Mouse (Mus musculus) macrophage (primary cell): ENCODE measurements at regions not wholly inside any gene's neighbourhood (a gene's known extent, or its start where the extent isn't known, plus 50 kb on each side); places are given as distances from the start of the nearest gene placed in this dataset.

Experiments
- H3K27ac ChIP-seq: fragments of 350-480 bp; formaldehyde crosslinking; 2 replicates; pipeline ENCODE4 v1.9.0; 2021
- H3K36me3 ChIP-seq: fragments of 350-480 bp; formaldehyde crosslinking; 2 replicates; pipeline ENCODE4 v1.9.0; 2021; ENCODE audit errors: inconsistent target
- H3K4me3 ChIP-seq: fragments of 350-480 bp; formaldehyde crosslinking; 2 replicates; pipeline ENCODE4 v1.9.0; 2021; ENCODE audit errors: inconsistent target
- H3K79me2 ChIP-seq: fragments of 350-480 bp; formaldehyde crosslinking; 2 replicates; pipeline ENCODE4 v1.9.0; 2021; ENCODE audit errors: inconsistent target
- WGBS: methylation state at CpG from one replicate; pipeline ENCODE4 v1.1.7; 2026; ENCODE audit warnings: inconsistent platforms; ENCODE audit not compliant: missing documents; 5-methylcytosine and 5-hydroxymethylcytosine counted together

DNA sequence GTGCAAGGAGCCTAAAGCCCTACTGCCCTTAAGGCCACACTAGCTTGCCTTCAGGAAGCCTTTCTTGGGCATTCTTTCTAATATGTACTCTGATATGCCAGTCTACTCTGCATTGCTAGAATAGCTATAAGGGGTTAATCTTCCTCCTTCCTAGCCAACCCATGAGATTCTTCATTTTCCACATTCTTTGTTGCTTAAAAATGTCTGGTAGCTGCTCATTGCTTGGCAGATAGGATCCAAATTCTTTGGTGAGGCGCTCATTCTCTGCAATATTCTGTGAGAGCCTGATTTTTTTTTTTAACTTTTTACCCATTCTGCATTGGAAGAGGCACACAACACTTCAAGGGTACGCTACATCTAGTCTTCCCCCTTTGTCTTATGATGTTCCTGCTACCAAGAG, 127.7 kb upstream of the Rnd3 start:
- no peaks in the 10 kb centered on the region for H3K36me3 ChIP-seq
- no peak overlapping the region for H3K27ac ChIP-seq
- no peaks in the 10 kb centered on the region for H3K79me2 ChIP-seq
- H3K4me3 ChIP-seq = no peak overlapping the region
- 88% methylated on average over 2 of the region's 2 CpGs for WGBS

DNA sequence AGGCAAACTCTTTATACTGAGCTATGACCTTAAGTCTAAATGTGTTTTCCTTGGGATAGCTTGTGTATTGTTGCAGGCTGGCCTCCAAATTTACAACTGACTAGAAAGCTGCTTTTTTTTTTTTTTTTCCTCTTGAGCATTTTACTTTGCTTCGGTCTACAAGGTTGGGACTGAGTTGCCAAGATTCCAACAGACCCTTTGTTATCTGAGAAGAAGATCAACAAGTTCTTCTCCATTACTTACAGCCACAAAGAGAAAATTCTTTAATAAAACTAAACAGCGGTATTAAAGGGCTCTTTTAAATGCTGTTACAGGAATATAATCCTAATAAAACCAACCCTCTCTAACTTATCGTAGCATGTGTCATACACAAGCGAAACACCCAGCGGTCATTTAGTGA, 124.4 kb upstream of the Rnd3 start:
- H3K36me3 ChIP-seq = no peaks in the 10 kb centered on the region
- WGBS = 66% methylated on average over 5 of the region's 5 CpGs
- H3K27ac ChIP-seq = no peak overlapping the region
- no peak overlapping the region for H3K4me3 ChIP-seq
- no peaks in the 10 kb centered on the region for H3K79me2 ChIP-seq

DNA sequence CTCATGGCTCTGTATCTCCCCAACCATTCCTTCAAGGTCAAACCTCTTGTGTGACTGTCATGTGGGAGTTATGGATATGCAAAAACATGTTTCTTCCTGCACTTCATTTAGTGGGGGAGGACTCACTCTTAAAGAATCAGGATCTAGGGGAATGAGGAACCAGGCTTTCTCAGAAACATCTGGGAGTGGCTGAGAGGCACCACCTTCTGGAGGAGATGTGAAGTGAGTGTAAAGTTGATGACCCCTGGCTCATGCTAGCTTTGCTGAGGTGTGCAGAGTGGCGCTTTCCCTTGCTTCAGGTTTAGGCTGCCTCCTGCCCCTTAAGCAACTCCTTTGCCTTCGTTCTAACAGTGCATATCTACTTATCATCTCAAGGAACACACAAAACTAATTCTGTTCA, 119.6 kb upstream of the Rnd3 start:
- 69% methylated on average over 2 of the region's 2 CpGs for WGBS
- H3K4me3 ChIP-seq = no peak overlapping the region
- no peaks in the 10 kb centered on the region for H3K79me2 ChIP-seq
- H3K36me3 ChIP-seq = no peaks in the 10 kb centered on the region
- no peak overlapping the region for H3K27ac ChIP-seq

DNA sequence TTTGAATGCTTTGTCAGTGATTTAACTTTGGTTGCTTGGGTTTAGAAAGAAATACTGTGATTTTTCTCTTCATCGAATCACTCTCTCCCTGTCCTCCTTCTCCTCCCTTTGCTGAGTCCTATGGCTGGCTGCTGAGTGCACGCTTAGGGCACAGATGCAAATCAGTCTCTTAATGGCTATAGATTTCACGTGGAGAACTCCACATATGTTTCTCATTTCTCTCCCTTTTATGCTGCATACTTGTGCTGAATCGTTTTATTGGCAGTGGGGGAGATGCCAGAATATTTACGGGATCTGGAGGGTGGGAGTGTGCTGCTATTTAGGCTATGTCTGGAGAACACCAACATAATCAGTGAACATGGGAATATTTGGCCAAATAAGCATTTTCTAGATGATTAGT, 118.8 kb upstream of the Rnd3 start:
- Histone ChIP-seq H3K27ac (no peak overlapping the region), H3K4me3 (no peak overlapping the region), H3K36me3 (no peaks in the 10 kb centered on the region), H3K79me2 (no peaks in the 10 kb centered on the region)
- WGBS = 92% methylated on average over 5 of the region's 5 CpGs

DNA sequence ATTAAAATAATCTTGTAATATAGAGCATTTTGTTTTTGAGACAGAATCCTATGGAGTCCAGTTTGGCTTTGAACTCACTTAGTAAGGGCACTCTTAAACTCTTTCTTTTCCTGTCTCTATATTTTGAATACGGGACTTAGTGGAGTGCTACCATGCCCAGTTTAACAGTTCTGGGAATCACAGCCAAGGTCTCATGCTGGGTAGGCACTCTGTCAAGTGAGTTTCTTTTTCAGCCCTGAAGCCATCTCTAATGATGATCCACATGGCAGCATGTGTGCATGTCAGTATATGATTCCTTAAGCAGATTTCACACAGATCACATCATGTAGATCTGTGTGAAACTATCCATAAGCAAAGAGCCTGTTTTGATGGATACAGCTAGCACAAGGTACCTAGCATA, 113.6 kb upstream of the Rnd3 start:
- no peak overlapping the region for H3K4me3 ChIP-seq
- no peak overlapping the region for H3K27ac ChIP-seq
- WGBS = 100% methylated on average over 1 of the region's 1 CpGs
- H3K36me3 ChIP-seq = no peaks in the 10 kb centered on the region
- H3K79me2 ChIP-seq = no peaks in the 10 kb centered on the region

DNA sequence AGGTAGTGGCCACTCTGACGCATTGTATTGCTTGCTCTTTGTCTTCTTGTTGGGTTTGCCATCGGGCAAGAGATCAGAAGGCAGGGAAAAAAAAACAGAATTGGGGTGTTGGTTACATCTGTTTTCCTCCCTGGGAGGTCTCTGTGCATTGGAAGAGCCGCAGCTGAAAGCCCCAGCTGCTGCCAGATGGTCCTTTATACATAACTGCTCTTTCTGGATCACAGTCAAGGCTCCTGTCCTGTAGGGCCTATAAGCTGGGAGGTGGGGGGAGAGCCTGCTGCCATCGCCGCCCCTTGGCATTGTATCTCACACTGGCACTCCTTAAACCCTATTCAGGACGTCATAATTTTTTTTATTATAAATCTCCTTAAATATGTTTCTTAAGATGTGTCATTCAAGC, 101.9 kb upstream of the Rnd3 start:
- no peaks in the 10 kb centered on the region for H3K36me3 ChIP-seq
- WGBS = 92% methylated on average over 6 of the region's 6 CpGs

DNA sequence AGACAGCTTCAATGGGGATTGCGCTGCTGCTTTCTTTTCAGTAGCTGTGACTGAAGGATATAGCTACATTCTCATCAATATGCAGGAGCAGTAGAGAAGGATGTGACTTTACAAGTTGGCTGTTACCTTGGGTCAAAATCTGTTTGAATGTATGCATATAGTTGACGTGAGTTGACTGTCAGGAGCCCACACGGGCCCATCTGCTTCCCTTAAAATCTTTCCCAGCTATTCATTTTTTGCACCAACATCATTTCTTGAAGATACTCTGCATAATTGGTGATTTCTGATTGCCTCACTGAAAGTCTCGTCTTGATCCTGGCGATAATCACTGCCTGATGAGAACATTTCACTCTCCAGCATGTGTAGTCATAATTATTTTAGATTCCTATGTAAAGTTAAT, 92.7 kb upstream of the Rnd3 start:
- Histone ChIP-seq H3K79me2 (no peaks in the 10 kb centered on the region), H3K4me3 (no peak overlapping the region), H3K36me3 (no peaks in the 10 kb centered on the region), H3K27ac (no peak overlapping the region)
- WGBS = 87% methylated on average over 5 of the region's 5 CpGs

More for the DNA sequence above, 101.9 kb upstream of the Rnd3 start:
- H3K4me3 ChIP-seq = no peak overlapping the region
- H3K79me2 ChIP-seq = no peaks in the 10 kb centered on the region
- H3K27ac ChIP-seq = no peak overlapping the region

DNA sequence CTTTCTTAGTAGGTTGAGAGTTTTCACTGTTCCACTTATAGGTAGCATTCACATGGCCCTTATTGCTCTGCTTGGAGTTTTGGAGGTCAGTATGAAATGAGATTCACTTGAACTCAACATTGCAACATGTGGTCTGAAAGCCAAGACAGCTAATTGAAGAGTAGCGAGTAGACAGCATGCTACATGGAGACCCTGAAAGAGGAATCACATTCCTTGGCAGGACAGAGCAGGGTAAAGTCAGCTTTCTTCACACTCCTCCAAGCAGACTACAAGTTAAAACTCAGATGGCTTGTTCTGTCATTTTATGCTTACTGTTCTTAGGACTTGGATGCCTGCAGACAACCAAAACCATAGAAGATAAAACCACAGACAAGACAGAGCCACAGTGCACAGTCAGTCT, 91.1 kb upstream of the Rnd3 start:
- Histone ChIP-seq H3K36me3 (no peaks in the 10 kb centered on the region), H3K27ac (no peak overlapping the region), H3K4me3 (no peak overlapping the region), H3K79me2 (no peaks in the 10 kb centered on the region)
- 94% methylated on average over 1 of the region's 1 CpGs for WGBS

DNA sequence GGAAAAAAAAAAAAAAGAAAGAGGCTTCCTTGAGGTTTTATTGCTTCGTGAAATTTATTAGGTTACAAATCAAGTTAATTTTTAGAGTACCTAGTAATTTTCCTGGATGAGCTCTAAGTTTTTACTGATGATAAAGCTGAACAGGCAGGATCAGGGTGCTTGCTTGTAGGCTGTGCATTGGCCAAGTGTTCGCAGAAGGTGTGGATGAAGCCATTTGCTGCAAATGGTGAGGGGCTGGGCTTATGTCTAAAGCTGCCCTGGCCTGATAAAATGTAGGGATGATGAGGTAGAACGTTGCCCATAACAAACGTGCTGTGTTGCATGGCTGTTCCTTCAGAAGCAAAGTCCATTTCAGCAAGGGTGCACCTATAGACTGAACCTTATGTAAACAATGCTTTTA, 90.1 kb upstream of the Rnd3 start:
- no peaks in the 10 kb centered on the region for H3K79me2 ChIP-seq
- 59% methylated on average over 4 of the region's 4 CpGs for WGBS
- H3K36me3 ChIP-seq = no peaks in the 10 kb centered on the region
- H3K27ac ChIP-seq = no peak overlapping the region
- no peak overlapping the region for H3K4me3 ChIP-seq

DNA sequence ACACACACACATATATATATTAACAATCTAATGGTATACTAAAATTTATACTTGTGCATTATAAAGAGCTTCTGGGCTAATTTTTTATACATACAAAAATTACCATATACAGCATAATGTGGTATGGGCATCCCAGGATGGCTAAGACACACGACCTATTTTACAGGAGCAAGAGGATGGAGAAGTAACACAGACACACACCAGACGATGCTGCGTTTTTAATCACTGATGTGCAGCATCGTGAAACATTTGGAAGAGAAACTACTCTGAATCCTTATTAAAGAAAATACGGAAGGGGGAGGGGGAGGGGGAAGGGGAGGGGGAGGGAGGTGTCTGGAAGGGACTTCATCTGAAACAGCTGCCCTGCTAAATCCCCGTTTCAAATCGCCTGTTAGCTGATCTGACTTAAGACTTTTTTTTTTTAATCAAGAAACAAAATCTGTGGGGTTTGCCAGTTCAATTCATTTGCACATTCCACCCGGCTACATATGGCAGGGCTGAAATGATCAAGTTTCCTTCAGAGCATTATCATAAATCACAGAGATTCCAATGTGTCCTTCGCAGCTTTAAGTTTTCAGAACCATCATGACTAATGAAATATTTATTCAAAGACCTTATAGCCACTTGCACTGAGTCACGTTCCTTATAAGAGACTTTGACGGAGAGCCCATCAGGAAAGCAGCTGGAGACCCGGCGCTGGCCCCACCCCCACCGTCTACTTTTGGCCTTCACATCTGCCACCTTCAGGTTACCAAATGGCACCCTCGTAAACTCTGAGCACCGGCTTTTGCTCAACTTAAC, 89.4 kb upstream of the Rnd3 start:
- Histone ChIP-seq H3K4me3 (no peak overlapping the region), H3K36me3 (no peaks in the 10 kb centered on the region), H3K79me2 (no peaks in the 10 kb centered on the region), H3K27ac (no peak overlapping the region)
- 30% methylated on average over 16 of the region's 16 CpGs for WGBS

DNA sequence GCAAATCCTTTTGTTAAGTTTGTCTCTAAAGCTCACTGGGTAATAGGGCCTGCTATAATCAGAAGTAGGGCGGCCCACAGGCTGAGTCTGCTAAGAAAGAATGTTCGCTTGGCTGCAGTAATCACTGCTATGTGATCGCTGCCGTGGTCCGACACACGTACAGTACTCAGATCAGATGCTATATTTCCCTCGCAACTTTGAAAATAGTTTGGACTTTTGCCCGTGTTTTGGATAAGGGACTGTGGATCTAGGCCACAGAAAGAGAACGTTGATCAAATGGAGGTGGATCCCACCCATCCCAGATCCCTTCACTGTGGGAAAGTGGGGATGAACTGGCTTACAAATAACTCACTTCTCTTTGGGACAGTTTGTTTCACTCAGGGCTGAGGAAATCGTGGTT, 88.5 kb upstream of the Rnd3 start:
- Histone ChIP-seq H3K4me3 (no peak overlapping the region), H3K36me3 (no peaks in the 10 kb centered on the region), H3K79me2 (no peaks in the 10 kb centered on the region), H3K27ac (no peak overlapping the region)
- WGBS = 91% methylated on average over 10 of the region's 10 CpGs

DNA sequence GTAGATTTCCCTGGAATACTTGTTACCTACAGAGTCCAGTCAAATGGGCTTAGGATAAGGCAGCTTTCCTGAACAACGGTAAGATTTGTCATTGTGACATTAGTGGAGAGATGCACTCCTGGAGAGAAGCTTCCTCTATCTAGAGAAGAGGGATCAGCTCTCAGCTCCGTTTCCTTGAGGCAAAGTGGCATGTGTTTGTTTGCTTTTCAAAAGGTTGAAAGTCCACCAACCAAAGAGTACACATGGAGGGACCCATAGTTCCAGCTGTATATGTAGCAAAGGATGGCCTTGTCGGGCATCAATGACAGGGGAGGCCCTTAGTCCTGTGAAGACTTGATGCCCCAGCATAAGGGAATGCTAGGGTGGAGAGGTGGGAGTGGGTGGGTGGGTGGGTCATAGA, 87.9 kb upstream of the Rnd3 start:
- WGBS = 96% methylated on average over 3 of the region's 3 CpGs
- H3K79me2 ChIP-seq = no peaks in the 10 kb centered on the region
- no peak overlapping the region for H3K4me3 ChIP-seq
- no peak overlapping the region for H3K27ac ChIP-seq
- no peaks in the 10 kb centered on the region for H3K36me3 ChIP-seq

DNA sequence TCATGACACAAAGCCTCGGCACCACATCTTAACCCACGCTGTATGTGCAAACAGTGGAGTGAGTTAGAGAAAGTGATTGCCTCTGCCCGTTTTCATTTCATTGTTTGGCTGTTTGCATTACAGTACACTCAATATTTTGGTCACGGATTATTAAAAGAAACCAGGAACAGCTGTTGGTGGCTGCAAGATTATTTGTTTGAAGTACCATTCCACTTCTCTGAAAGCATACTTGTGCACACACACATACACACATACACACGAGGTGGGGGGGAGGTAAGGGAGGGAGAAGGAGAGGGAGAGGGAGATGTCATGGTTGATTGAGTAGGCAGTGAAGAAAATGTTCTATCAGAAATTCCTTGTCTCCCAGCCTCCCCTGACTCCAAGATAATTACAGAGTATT, 85.5 kb upstream of the Rnd3 start:
- Histone ChIP-seq H3K79me2 (no peaks in the 10 kb centered on the region), H3K36me3 (no peaks in the 10 kb centered on the region), H3K27ac (no peak overlapping the region), H3K4me3 (no peak overlapping the region)
- WGBS = 88% methylated on average over 4 of the region's 5 CpGs

DNA sequence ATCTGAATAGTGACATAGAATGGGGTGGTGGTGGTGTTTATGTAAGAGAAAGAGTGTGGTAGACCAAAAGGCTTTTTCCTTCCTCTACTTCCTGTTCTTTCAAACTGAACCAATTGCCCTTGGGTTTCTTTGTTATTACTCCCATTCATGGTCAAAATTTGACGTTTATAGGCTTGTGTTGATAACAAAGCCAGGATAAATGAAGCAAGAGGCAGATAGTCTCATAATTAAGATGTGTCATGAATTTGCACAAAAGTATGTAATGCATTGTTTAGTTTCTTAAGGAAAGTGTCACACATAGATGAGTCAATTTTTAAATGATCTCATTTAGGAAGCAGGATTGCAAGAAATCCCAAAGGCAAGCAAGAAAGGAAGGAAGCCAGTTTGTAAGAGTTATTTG, 73.9 kb upstream of the Rnd3 start:
- no peaks in the 10 kb centered on the region for H3K36me3 ChIP-seq
- 0% methylated on average over 1 of the region's 1 CpGs for WGBS

DNA sequence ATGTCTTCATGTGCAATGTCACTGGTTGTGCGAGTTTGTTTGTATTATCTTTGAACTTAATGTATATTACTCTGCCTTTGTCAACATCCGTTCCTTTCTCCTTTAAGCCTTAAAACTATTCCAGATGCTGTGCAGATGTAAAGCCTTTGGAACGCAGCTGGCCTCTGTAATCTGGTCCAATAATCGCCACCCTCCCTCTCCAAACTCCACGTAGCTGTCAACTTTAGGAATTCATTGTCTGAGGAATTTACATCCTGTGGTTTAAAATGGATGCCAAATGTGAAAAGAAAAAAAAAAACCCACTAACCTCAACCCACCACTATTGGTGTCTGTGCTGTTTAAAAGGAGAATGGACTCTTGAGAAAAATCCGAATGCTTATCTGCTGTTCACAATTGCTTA, 70.8 kb upstream of the Rnd3 start:
- no peaks in the 10 kb centered on the region for H3K36me3 ChIP-seq
- WGBS = 72% methylated on average over 6 of the region's 6 CpGs
- H3K4me3 ChIP-seq = no peak overlapping the region
- H3K27ac ChIP-seq = no peak overlapping the region
- no peaks in the 10 kb centered on the region for H3K79me2 ChIP-seq

More for the DNA sequence above, 73.9 kb upstream of the Rnd3 start:
- H3K27ac ChIP-seq = no peak overlapping the region
- no peak overlapping the region for H3K4me3 ChIP-seq
- no peaks in the 10 kb centered on the region for H3K79me2 ChIP-seq
